Mouse (Mus musculus) thymus, adult 2 months (tissue): ENCODE data around the gene Sema5b.

ENCODE experiments used
- CTCF ChIP-seq: fragments of 200-500 bp; IDR thresholded peaks from 2 replicates; pipeline ENCODE4 v1.5.1; 2012; ENCODE audit warnings: mild to moderate bottlenecking, control low read depth, low read length, moderate library complexity, borderline replicate concordance; ENCODE audit not compliant: control insufficient read depth, poor library complexity, insufficient read depth; ENCODE audit errors: extremely low read depth
- POLR2A ChIP-seq: fragments of 200-500 bp; IDR thresholded peaks from 2 replicates; pipeline ENCODE4 v1.6.1; 2012; ENCODE audit warnings: mild to moderate bottlenecking, low read length, control low read depth, moderate library complexity; ENCODE audit not compliant: control insufficient read depth, poor library complexity, insufficient read depth; ENCODE audit errors: extremely low read depth

DNA sequence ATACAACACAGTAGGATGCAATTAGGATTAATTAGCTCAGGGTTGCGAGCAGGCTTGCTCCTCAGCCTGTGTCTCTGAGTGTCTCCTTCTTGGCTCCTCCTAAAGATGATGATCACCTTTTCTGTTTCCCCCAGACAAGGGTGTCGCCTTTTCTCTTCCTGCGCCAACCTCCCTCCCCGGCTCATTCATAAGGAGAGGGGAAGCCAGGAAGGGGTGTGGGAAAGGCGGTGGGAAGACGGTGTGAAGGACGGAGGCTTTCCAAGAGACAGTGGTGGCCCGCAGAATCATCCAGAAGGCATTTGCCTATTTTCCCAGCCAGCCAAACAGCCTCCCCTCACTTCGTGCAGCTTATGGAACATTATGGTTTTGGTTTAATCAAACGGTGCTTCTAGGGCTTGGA is 1.9 kb upstream of the Sema5b start:
- TF ChIP-seq POLR2A (no peak), CTCF (no peak)
